Mouse (Mus musculus) Patski (cell line): ENCODE data around the gene Lrtm2. TPM values are rescaled to one million over a fixed set of nuclear protein-coding genes. Genes with fewer than 3 reads are reported as not detected.
"Not testable (repeated sequence)": the region's sequence is repeated elsewhere in the genome, so short reads cannot be mapped to it uniquely, and the experiment has no call there.

Source experiments
- ATAC-seq: fragments of 100-300 bp; one replicate; pipeline ENCODE4 v1.8.0; 2021
- CTCF ChIA-PET: fragments of 350-600 bp; sonication (Branson Sonifier 250); formaldehyde crosslinking; loops from one replicate; lab custom pipeline; 2022; ENCODE audit warnings: inconsistent platforms; lab: Charles Lee
- POLR2A ChIA-PET: fragments of 350-600 bp; sonication (Branson Sonifier 250); formaldehyde crosslinking; loops from one replicate; lab custom pipeline; 2022; ENCODE audit warnings: antibody characterized with exemption, inconsistent platforms; lab: Charles Lee
- DNase-seq: peaks from one replicate; pipeline ENCODE4 v3.0.0-alpha.2; 2011; ENCODE audit warnings: low read depth, low spot score
- H3K27me3 ChIP-seq: fragments of 371-371 bp; one replicate; pipeline ENCODE4 v1.5.1; 2021
- CTCF ChIP-seq: fragments of 100-300 bp; IDR thresholded peaks from one replicate; pipeline ENCODE4 v1.5.1; 2021
- in situ Hi-C: fragments of 300-500 bp; cut with MboI; formaldehyde crosslinking; loops from 3 replicates; pipeline ENCODE4 v1.11.1; 2018; ENCODE audit warnings: low pct_unique_long_range_greater_than_20kb, mixed read lengths
- polyA plus RNA-seq: library from polyadenylated mRNA; unstranded; gene quantifications from one replicate; pipeline ENCODE4 v1.2.3, GENCODE M21; 2021

Lrtm2 gene
- polyA plus RNA-seq, 1 experiment from 2014 or later = 1.1 TPM

DNA sequence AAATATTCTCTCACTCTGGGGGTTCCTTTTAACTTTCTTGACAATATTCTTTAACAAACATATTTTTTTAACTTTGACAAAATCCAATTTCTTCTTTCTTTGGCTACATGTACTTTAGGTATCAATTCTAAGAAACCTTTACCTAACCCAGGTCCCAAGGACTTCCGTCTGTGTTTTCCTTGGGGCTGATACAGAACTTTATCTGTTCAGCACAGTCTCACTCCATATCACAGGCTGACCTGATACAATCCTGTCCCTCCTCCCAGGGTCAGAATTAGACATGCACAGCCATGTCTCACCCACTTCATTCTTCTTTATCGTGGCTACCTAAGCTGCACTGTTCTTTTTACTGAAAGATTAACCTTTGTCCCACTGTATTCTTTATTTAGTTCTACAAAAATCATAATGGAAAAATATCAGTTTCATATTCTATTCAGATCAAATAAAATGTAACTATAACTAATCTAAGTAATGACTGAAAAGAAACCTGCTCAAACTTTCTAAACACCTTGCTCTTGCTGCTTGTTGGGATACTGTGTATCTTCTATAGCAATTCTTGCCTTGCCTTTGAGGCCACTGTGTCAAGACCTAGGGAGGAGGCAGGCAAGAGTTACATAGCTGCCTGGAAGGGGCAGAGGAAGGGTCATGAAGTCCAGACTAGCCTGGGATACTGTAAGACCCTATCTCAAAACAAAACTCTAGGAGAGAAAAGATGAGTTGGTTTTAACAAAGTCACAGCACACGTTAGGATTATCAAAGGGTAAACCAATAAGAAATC lies 30.5 kb upstream of the Lrtm2 start:
- in situ Hi-C loops = no loop called here
- ChIA-PET CTCF (no interaction called here), POLR2A (no interaction called here)
- H3K27me3 ChIP-seq = no peaks in the 10 kb centered on the region
- no peak for DNase-seq
- TF ChIP-seq CTCF = no peak
- ATAC-seq = no peak

DNA sequence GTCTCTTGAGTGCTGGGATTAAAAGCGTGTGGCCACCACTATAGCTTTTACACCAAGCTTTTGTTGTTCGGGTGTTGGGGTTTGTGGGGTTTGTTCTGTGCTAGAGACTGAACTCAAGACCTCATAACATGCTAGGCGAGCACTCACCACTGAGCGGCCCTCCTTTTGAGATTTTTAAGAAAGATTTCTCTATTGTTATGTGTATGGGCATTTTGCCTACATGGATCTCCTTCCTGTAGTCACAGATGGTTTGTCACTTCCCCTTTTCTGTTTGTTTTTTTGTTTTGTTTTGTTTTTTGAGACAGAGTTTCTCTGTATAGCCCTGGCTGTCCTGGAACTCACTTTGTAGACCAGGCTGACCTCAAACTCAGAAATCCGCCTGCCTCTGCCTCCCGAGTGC lies 29.7 kb upstream of the Lrtm2 start:
- H3K27me3 ChIP-seq, POLR2A ChIA-PET, in situ Hi-C loops, ATAC-seq, CTCF ChIA-PET, DNase-seq: not testable (repeated sequence)

DNA sequence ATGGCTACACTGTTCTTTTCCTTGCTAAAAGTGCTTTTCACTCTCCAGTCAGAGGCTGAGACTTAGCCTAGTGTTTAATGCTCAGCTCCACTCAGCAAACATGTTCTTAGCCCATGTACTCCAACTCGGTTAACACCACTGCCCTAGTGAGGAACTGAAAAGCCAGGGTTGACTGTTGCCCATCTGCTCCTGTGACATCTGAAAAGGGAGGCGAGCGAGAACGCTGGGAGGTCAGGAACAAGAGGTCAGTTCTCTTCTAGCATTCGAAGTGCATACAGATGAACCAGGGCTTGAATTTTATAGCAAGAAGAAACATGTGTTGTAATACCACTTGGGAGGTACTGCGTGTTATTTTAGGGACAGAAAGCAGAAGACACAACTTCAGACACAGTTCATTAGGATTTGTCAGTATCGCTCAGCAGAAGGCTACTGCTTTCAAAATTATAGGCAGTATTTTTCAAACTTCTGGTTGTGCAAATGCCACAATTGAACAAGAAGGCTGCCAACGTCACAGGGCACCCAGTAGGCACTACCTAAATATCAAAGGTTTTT lies 27.5 kb upstream of the Lrtm2 start:
- DNase-seq = no peak
- ATAC-seq = no peak
- ChIA-PET CTCF (interaction anchor here (1.3 to 2.3 kb wide), 2 partner anchors 14 to 20 kb away, joined by 3 to 9 read pairs; no protein-coding TSS in a partner anchor), POLR2A (no interaction called here)
- in situ Hi-C loops = no loop called here
- TF ChIP-seq CTCF = no peak
- no peaks in the 10 kb centered on the region for H3K27me3 ChIP-seq

GRCm38 (mm10) chr6:119352501-119352900 lies 21.9 kb upstream of the Lrtm2 start:
- no peak for ATAC-seq
- POLR2A ChIA-PET = no interaction called here
- no peaks in the 10 kb centered on the region for H3K27me3 ChIP-seq

DNA sequence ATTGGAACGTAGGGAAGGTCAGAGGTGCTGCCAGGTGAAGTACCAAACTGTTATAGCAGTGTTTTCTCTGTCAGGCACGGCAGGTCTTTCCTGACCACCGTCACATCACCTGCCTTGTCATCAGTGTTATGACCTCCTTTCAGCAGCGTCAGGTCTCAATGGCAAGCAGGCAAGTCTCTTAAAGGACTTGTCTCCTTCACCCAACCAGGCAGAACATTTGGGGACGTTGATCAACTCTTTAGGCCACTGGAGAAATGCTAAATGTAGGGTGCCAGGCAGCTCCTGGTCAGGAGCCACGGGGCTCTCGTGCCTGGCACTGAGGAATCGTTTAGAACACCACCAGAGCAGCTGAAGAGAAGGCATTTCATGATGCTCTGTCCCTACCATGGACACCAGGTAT lies 21.1 kb upstream of the Lrtm2 start:
- ATAC-seq = no peak
- H3K27me3 ChIP-seq = no peaks in the 10 kb centered on the region
- DNase-seq = no peak
- POLR2A ChIA-PET = no interaction called here
- in situ Hi-C loops = loop anchor here (5.0 kb wide), 1 partner anchor 224 kb away; no protein-coding TSS in a partner anchor
- CTCF ChIA-PET = interaction anchor here (1.3 kb wide), 2 partner anchors 13 to 132 kb away, joined by 3 to 4 read pairs; no protein-coding TSS in a partner anchor
- TF ChIP-seq CTCF = no peak

More at GRCm38 (mm10) chr6:119352501-119352900, 21.9 kb upstream of the Lrtm2 start:
- CTCF ChIA-PET = interaction anchor here (1.3 kb wide), 1 partner anchor 133 kb away, joined by 3 read pairs; no protein-coding TSS in a partner anchor
- in situ Hi-C loops = loop anchor here (5.0 kb wide), 1 partner anchor 225 kb away; no protein-coding TSS in a partner anchor
- DNase-seq = no peak
- TF ChIP-seq CTCF = no peak

DNA sequence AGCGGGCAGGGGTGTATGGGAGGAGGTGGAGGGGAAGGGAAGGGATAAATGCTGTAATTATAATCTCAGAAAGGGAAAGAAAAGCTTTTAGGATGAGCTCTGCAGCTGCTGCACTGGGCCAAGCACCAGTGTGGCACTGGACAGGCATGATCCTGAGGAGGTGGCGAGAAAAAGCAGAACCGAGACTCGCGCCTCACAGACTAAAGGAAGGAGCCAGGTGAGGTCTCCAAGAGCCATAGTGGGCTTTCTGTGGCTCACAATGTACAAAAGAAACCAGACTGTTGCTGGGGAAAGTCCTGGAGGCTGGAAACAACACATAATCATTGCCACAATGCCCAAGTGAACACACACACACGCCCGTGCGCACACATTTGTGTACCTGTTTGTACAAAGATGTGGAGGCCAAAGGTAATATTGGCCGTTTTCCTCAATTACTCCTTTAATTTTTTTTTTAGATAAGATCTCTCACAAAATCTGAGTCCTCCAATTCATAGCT lies 20.2 kb upstream of the Lrtm2 start:
- ChIA-PET CTCF (interaction anchor here (0.9 to 1.3 kb wide), 2 partner anchors 14 to 80 kb away, joined by 3 to 4 read pairs; no protein-coding TSS in a partner anchor), POLR2A (interaction anchor here (1.3 kb wide), 1 partner anchor 130 kb away, joined by 3 read pairs; no protein-coding TSS in a partner anchor)
- no peak for ATAC-seq
- TF ChIP-seq CTCF = no peak
- in situ Hi-C loops = loop anchor here (5.0 kb wide), 1 partner anchor 223 kb away; no protein-coding TSS in a partner anchor
- no peak for DNase-seq
- no peaks in the 10 kb centered on the region for H3K27me3 ChIP-seq

- peak; percentile 25 for DNase-seq
- in situ Hi-C loops = loop anchor here (5.0 kb wide), 2 partner anchors 79 to 126 kb away; no protein-coding TSS in a partner anchor
- CTCF ChIA-PET = interaction anchor here (0.6 to 2.8 kb wide), 22 partner anchors 8 to 144 kb away, joined by 3 to 40 read pairs (median 3); partner anchors contain the start of gene Lrtm2
- no peak for TF ChIP-seq CTCF
- H3K27me3 ChIP-seq = no peaks in the 10 kb centered on the region
- POLR2A ChIA-PET = no interaction called here
- peak; percentile 23 for ATAC-seq
Observed at GRCm38 (mm10) chr6:119348234-119348633, 17.7 kb upstream of the Lrtm2 start.

DNA sequence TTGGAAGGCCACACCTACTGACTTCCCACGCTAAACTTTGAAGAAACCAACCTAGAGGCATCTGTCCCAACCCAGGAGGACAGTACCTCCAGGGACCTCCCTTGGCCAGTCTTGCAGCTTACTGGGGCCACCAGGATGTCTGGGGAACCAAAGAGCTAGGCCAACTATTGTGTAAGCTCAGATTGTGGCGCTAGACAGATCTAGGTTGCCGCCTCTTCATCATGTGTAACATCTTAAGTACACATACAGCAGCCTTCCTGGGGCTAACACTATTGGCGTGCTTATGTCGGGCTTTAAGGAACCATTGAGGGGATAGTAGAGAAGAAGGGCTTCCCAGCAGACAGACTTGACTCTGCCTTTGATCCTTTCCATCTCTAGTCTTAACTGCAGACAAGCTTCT lies 17.2 kb upstream of the Lrtm2 start:
- no peaks in the 10 kb centered on the region for H3K27me3 ChIP-seq
- ATAC-seq (no peak), DNase-seq (no peak)
- POLR2A ChIA-PET = no interaction called here
- in situ Hi-C loops = loop anchor here (5.0 kb wide), 2 partner anchors 79 to 126 kb away; no protein-coding TSS in a partner anchor
- CTCF ChIA-PET = interaction anchor here (0.6 to 2.8 kb wide), 21 partner anchors 8 to 144 kb away, joined by 3 to 40 read pairs (median 3); partner anchors contain the start of gene Lrtm2
- TF ChIP-seq CTCF = no peak

DNA sequence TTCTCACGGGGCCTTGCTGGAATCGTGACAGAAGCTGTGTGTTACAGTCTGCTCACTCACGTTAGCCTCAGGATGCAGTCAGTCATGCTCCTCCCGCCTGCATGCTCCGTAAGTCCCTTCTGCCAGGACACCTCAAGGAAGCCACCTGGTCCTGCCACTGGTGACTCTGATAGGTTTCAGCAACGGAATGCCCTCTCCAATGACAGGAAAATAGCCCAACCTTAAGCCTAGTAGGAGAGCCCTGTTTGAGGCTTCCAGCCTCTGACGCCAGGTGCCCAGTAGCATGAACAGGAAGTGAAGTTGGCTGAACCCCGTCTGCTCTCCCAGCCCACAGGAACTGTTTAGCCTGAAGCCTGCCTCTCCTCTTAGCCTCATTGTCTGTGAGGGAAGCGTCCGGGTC lies 15.7 kb upstream of the Lrtm2 start:
- no peak for DNase-seq

GRCm38 (mm10) chr6:119341409-119341808 lies 10.8 kb upstream of the Lrtm2 start:
- CTCF ChIA-PET = interaction anchor here (2.1 kb wide), 1 partner anchor 122 kb away, joined by 8 read pairs; no protein-coding TSS in a partner anchor
- in situ Hi-C loops = no loop called here
- ATAC-seq (peak; percentile 33), DNase-seq (no peak)
- H3K27me3 ChIP-seq = no peaks in the 10 kb centered on the region
- POLR2A ChIA-PET = no interaction called here
- no peak for TF ChIP-seq CTCF

More for the DNA sequence above, 15.7 kb upstream of the Lrtm2 start:
- in situ Hi-C loops = loop anchor here (5.0 kb wide), 2 partner anchors 81 to 124 kb away; no protein-coding TSS in a partner anchor
- TF ChIP-seq CTCF = no peak
- ChIA-PET POLR2A (no interaction called here), CTCF (no interaction called here)
- no peaks in the 10 kb centered on the region for H3K27me3 ChIP-seq
- ATAC-seq = no peak
